Comparison of ENCODE assay signal across 8 mouse cellular contexts in the genomic region with DNA sequence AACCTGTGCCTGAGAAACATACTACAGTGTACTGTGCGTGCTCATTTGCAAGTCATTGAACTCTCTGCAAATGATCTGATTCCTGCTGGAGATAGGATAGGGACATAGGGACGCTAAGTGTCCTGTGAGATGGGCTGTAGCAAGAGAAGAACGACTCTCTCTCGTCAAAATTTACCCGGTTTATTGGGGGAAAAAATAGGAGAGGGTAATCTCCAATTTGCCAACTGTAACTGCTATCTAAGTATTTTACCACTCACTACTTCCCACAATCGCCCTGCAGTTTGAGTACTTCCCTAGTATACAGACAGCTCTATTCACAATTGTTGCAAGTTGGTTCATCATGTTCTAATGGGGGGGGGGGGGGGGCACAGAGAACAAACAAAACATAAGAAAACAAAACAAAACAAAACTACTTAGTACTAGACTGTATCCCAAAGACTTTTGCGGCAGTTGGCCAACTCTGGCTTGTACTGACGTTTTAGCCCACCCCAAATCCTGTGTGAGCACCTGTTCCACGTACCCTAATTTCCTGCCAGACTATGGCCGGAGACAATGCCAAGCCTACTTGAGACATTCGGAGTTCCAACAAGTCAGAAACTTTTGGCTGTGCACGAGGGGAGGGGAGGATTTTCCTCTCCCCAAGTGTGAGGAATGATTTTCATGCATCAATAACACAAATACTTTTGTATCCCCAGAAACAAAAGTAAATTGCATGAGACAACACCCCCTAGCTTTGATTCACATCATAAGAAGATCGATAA. TPM values are rescaled to one million over a fixed set of nuclear protein-coding genes. Genes with fewer than 3 reads are reported as not detected.
DNase-seq lines count a peak whose midpoint lies in the region; ATAC-seq and TF ChIP-seq lines count a peak whose summit lies in the region.

No protein-coding gene starts in this region.

- TF ChIP-seq CTCF in kidney, adult 2 months (conservative IDR thresholded peaks at IDR 0.05; ENCODE audit: insufficient read depth, insufficient read length, low read depth, low read length), result no peak
- TF ChIP-seq CTCF in cortical plate, adult 2 months (IDR thresholded peaks at IDR 0.05; ENCODE audit: extremely low read depth, insufficient read depth, low read length), result no peak
- TF ChIP-seq CTCF in hindbrain, postnatal 0 days (IDR thresholded peaks at IDR 0.05; ENCODE audit: low read depth), result no peak

- no peak for ATAC-seq in hindbrain, postnatal 0 days
- ATAC-seq in midbrain, embryonic 16.5 days, result no peak

- H3K27me3 ChIP-seq in kidney, adult 2 months (replicated peaks; ENCODE audit: control insufficient read depth, insufficient read depth, low read length), result no peaks in the 10 kb centered on the region
- H3K27me3 ChIP-seq in hindbrain, postnatal 0 days (ENCODE audit: insufficient read depth, low read length), result no peaks in the 10 kb centered on the region
- H3K27me3 ChIP-seq in midbrain, embryonic 16.5 days (ENCODE audit: control insufficient read depth, insufficient read depth, low read depth, low read length), result no peaks in the 10 kb centered on the region

- H3K9me3 ChIP-seq in hindbrain, postnatal 0 days (ENCODE audit: low read length), result no peaks in the 10 kb centered on the region
- H3K9me3 ChIP-seq in midbrain, embryonic 16.5 days (replicated peaks; ENCODE audit: control insufficient read depth, low read length, poor library complexity, severe bottlenecking), result no peaks in the 10 kb centered on the region

- 40% methylated on average over 13 of the region's 13 CpGs for WGBS in kidney, adult 2 months
- 26% methylated on average over 13 of the region's 13 CpGs for WGBS in hindbrain, postnatal 0 days
- 26% methylated on average over 13 of the region's 13 CpGs for WGBS in midbrain, embryonic 16.5 days

- 0 out of 2 replicates have a peak overlapping the region, but pooled peaks have one; percentile 30 for H3K9ac ChIP-seq in hindbrain, postnatal 0 days (replicated peaks; ENCODE audit: low read length)
- H3K9ac ChIP-seq in midbrain, embryonic 16.5 days (ENCODE audit: low read depth, low read length), result no peak overlapping the region

- DNase-seq in kidney, adult 18-20 months, result peak; percentile 9
- DNase-seq in kidney, adult 2 months, result no peak
- no peak for DNase-seq in hindbrain, postnatal 0 days (ENCODE audit: low spot score)
- no peak for DNase-seq in layer of hippocampus, postnatal 36 days
- DNase-seq in MN1 (ENCODE audit: low spot score), result no peak
- DNase-seq in cerebellum, adult 8-10 months, result no peak

- H3K4me3 ChIP-seq in kidney, adult 2 months (ENCODE audit: insufficient read depth, low read depth, low read length), result no peak overlapping the region
- peak overlapping the region; percentile 13 for H3K4me3 ChIP-seq in cortical plate, adult 2 months (ENCODE audit: insufficient read depth, low read length)
- H3K4me3 ChIP-seq in hindbrain, postnatal 0 days (ENCODE audit: low read length), result peak overlapping the region; percentile 64
- peak overlapping the region; percentile 88 for H3K4me3 ChIP-seq in midbrain, embryonic 16.5 days (ENCODE audit: low read depth, low read length)

- H3K4me1 ChIP-seq in kidney, adult 2 months (ENCODE audit: control insufficient read depth, insufficient read depth, low read length), result no peaks in the 10 kb centered on the region
- no peaks in the 10 kb centered on the region; the same call in 1 of the 2 replicates for H3K4me1 ChIP-seq in cortical plate, adult 2 months (ENCODE audit: control insufficient read depth, insufficient read depth, low read length)
- H3K4me1 ChIP-seq in hindbrain, postnatal 0 days (ENCODE audit: insufficient read depth, low read length), result 0 out of 2 replicates have a peak, but pooled peaks cover 3% of the 10 kb centered on the region
- H3K4me1 ChIP-seq in midbrain, embryonic 16.5 days (ENCODE audit: control insufficient read depth, insufficient read depth, low read length), result peaks cover 10% of the 10 kb centered on the region

- H3K36me3 ChIP-seq in kidney, adult 2 months (ENCODE audit: control insufficient read depth, insufficient read depth, low read length), result no peaks in the 10 kb centered on the region
- H3K36me3 ChIP-seq in hindbrain, postnatal 0 days (ENCODE audit: insufficient read depth, low read length), result no peaks in the 10 kb centered on the region
- no peaks in the 10 kb centered on the region for H3K36me3 ChIP-seq in midbrain, embryonic 16.5 days (ENCODE audit: control insufficient read depth, insufficient read depth, low read length)

- peak overlapping the region; percentile 90 for H3K4me2 ChIP-seq in hindbrain, postnatal 0 days (ENCODE audit: low read depth, low read length)
- peak overlapping the region; percentile 58 for H3K4me2 ChIP-seq in midbrain, embryonic 16.5 days (ENCODE audit: low read length)

- H3K27ac ChIP-seq in kidney, adult 2 months (ENCODE audit: insufficient read depth, low read depth, low read length), result no peak overlapping the region
- H3K27ac ChIP-seq in cortical plate, adult 2 months (ENCODE audit: insufficient read depth, low read length), result no peak overlapping the region
- no peak overlapping the region for H3K27ac ChIP-seq in hindbrain, postnatal 0 days
- H3K27ac ChIP-seq in midbrain, embryonic 16.5 days (ENCODE audit: low read length), result no peak overlapping the region

- TF ChIP-seq POLR2A in kidney, adult 2 months (IDR thresholded peaks at IDR 0.05; ENCODE audit: low read depth, low read length), result no peak
- TF ChIP-seq POLR2A in cortical plate, adult 2 months (IDR thresholded peaks at IDR 0.05; ENCODE audit: extremely low read depth, insufficient read depth, low read length), result no peak

RNA-seq across cellular contexts. Expression of a gene that starts 2.6 kb away (rescaled TPM):
- polyA plus RNA-seq in kidney, adult 2 months (2012; rRNA removed), result 0.75 and 1.5 TPM in 2 replicates
- 1.4 and 1.5 TPM in 2 replicates for polyA plus RNA-seq in cortical plate, adult 2 months (2012; rRNA removed)
- total RNA-seq in hindbrain, postnatal 0 days (2014; rRNA removed), result 3.3 and 4.0 TPM in 2 replicates
- 0.94 and 1.8 TPM in 2 replicates for polyA plus RNA-seq in hindbrain, postnatal 0 days (2015; fragmentation: Nextera tagmentation; extraction: Ambion mirVana)
- 3.8 and 5.0 TPM in 2 replicates for polyA plus RNA-seq in midbrain, embryonic 16.5 days (2015; fragmentation: Nextera tagmentation; extraction: Ambion mirVana)
- total RNA-seq in layer of hippocampus, postnatal 36 days (2021), result 1 to 10 TPM; 4.8 to 8.4 TPM
